Mouse (Mus musculus) MEL (cell line): ENCODE measurements around the gene Tll2.

Experiments
- CHD2 ChIP-seq: IDR thresholded peaks from 2 replicates; pipeline ENCODE4 v1.6.1; 2011; ENCODE audit warnings: low read length, improper control_type of control experiment
- CTCF ChIP-seq, 3 experiments: IDR thresholded peaks in 2 of 3; conservative IDR thresholded peaks in 1 of 3; 2 replicates each; pipeline ENCODE4 v1.5.1; 2011 to 2012; ENCODE audit warnings: low read length in 3 of 3, low read depth in 2 of 3, mild to moderate bottlenecking in 2 of 3, improper control_type of control experiment in 1 of 3, inconsistent platforms in 1 of 3, mixed read lengths in 1 of 3, moderate library complexity in 1 of 3; ENCODE audit not compliant: control insufficient read depth in 1 of 3, insufficient read depth in 1 of 3, poor library complexity in 1 of 3, severe bottlenecking in 1 of 3
- EP300 ChIP-seq, 2 experiments: IDR thresholded peaks; 2 replicates each; pipeline ENCODE4 v1.6.1; 2011; ENCODE audit warnings: improper control_type of control experiment in 2 of 2, low read length in 2 of 2, low read depth in 1 of 2, mild to moderate bottlenecking in 1 of 2
- MAX ChIP-seq: IDR thresholded peaks from 2 replicates; pipeline ENCODE4 v1.6.1; 2011; ENCODE audit warnings: low read length, improper control_type of control experiment
- MAZ ChIP-seq: IDR thresholded peaks from 2 replicates; pipeline ENCODE4 v1.6.1; 2012; ENCODE audit warnings: low read depth, mild to moderate bottlenecking, inconsistent platforms, low read length, improper control_type of control experiment
- POLR2A ChIP-seq, 2 experiments: IDR thresholded peaks; 2 replicates each; pipeline ENCODE4 v1.6.1; 2011 to 2012; ENCODE audit warnings: low read length in 2 of 2, mild to moderate bottlenecking in 2 of 2, control low read depth in 1 of 2, improper control_type of control experiment in 1 of 2, low read depth in 1 of 2, moderate library complexity in 1 of 2; ENCODE audit not compliant: control insufficient read depth in 1 of 2, insufficient read depth in 1 of 2, poor library complexity in 1 of 2

DNA sequence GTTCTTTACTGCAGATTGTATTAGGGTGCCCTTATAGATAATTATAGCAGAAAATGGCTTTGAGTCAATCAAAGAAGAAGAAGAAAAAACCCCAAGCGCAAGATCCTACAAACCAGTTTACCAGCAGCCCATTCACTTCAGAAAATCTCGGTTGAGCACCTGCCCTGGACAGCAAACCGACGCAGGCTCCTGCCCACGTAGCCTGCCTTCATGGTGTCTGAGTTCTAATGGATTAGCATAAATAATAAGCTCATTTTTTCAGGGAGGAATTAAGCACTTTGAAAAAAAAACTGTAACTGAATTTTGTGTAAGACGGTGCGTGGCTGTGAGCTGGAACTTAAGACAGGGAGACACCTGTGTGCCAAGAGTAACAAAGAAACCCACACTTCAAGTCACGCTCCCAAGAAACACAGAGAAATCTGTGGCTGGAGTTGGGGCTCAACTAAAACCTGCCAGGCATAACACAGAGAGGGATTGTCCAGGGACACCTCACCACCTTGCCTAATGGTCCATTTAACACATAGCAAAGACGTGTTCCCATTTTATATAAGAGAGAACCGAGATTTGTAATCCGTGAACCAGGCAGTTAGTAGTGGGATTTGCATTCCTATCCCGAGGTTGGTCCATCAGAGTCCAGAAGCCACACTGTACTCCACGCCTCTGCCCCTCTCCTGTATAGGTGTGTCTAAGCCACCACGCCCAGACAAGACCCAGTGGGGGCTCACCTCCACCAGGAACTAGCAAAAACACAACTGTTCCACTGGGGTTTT, 41.3 kb downstream of the Tll2 start:
- TF ChIP-seq MAZ = no peak
- no peak for TF ChIP-seq POLR2A (IDR thresholded peaks at IDR 0.05; ENCODE audit: control insufficient read depth in 1 of 2, insufficient read depth in 1 of 2, low read depth in 1 of 2, low read length in 2 of 2, poor library complexity in 1 of 2)
- TF ChIP-seq CTCF (IDR thresholded peaks at IDR 0.05 in 2 of 3, conservative IDR thresholded peaks at IDR 0.05 in 1 of 3; ENCODE audit: control insufficient read depth in 1 of 3, insufficient read depth in 1 of 3, low read depth in 2 of 3, low read length in 3 of 3, poor library complexity in 1 of 3, severe bottlenecking in 1 of 3) = no peak
- no peak for TF ChIP-seq MAX
- TF ChIP-seq EP300 (IDR thresholded peaks at IDR 0.05; ENCODE audit: low read depth in 1 of 2, low read length in 2 of 2) = no peak
- no peak for TF ChIP-seq CHD2
